Mouse (Mus musculus) lung, postnatal 10 days (tissue): ENCODE measurements at regions not wholly inside any gene's neighbourhood (a gene's known extent, or its start where the extent isn't known, plus 50 kb on each side); places are given as distances from the start of the nearest gene placed in this dataset.

Experiments
- DNase-seq: peaks from one replicate; pipeline ENCODE4 v3.0.0; 2021

DNA sequence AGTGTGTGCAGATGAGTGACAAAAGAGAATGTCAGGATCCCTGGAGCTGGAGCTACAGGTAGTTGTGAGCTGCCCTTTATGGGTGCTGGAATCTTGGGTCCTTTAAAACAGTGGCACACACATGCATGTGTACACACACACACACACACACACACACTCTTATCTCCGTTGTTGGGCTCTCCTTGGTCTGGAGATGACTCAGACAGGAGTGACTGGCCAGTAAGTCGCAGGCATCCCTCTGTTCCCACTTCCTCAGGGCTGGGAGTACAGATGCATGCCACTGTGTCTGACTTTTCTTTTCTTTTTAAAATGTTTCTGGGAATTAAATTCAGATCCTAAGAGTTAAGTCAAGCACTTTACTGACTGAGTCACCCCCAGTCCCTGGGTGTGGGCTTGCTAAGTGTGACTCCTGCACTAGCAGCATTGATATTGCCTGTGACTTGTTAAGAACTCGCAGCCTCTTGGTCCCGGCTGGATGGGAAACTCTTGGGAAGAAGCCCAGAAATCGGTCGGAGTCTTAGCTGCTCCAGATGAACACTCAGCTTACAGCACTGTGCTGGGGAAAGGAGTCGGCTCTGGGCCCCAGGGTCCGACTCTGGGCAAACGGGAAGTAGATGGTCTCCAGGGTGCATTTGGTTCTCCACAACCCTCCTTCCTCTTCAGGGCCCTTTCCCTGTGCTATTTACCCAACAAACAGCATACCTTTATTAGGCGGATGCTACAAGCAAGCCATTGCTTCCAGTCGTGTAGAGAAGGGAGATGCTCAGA, 233.0 kb upstream of the Cxcr4 start:
- DNase-seq = no peak

DNA sequence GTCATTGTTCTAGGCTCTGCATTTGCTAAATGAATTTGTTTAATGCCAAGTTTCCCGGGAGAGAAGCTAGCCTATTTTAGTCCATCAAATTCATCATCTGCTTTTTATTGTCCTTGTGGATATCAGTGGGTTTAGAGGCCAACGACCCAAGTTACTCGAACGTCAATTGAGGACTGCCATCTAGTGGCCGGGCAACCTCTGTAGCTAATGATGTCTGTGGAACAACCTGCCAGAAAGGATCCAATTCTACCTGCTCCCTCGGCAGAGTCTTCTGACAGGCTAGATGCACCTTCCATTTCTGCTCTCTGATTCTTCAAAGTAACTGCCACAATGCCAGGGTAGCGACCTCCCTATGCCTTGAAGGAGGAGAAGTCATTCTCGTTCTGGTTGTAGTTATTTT, 232.1 kb upstream of the Cxcr4 start:
- DNase-seq = peak; percentile 88

DNA sequence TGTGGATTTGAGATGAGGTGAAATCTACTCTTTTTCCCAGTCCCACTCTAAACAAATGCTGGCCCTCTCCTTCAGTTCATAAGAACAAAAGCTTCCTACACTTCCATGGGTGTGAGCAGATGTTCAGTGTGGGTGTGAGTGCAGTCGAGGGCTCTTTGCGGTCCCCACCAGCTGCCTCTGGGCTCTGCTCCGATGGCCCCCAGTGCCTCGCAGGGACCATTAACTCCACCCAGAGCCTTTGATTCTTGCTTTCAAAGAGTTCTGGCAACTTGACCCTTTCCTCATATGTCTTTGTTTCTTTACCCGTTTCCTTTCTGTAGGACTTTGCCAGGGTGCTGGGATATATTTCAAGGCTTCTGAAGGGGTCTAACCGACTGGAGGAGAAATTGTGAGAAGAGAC, 229.9 kb upstream of the Cxcr4 start:
- DNase-seq = peak; percentile 8

DNA sequence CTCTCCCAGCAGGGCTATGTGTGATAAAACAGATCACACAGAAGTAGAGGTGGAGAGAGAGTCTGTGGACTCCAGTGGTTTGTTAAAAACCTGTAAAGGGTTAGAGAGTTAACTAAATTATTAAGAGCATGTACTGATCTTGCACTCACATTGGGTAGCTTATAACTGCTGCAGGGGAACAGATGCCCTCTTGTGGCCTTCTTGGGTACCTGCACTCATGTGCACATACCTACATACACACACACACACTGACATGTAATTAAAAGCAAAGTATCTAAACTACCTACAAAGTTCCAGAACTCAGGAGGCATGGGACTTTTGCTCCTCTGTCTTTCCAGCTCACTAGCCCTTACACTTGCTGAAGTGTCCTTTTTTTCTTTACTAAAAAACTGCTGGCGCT, 228.4 kb upstream of the Cxcr4 start:
- DNase-seq = no peak

DNA sequence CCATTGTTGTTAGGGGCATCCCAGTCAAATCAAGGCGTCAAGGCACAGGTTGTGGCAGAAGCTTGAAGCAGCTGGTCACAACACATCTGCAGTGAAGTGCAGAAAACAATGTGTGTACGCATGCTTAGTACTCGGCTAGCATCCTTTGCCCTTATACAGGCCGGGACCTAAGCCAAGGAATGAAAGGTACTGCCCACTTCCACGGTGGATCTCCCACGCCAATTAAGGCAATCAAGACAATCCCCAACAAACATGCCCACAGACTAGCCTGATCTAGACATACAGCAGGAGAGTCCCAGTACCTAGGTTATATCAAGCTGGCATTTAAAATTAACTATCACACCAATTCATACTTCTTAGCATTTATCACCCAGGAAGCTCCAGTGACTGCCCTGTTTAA, 227.5 kb upstream of the Cxcr4 start:
- DNase-seq = no peak

DNA sequence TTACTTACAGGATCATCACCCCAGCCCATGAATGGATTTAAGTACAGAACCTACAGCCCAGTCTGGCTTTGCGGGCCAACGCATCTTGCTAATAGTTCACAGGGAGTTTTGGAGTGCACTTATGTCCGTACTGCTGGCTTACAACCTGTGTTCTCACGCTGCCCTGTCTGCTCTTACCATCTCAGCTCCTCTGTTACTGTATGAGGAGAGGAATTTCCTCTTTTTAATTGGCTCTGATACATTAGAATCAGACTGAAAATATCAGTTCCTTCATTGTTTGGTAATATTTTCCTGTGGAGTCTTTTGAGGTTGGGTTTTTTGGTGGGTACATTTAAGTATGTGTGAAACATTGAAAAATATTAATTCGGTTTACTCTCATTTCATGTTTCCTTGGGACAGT, 221.3 kb upstream of the Cxcr4 start:
- DNase-seq = no peak

DNA sequence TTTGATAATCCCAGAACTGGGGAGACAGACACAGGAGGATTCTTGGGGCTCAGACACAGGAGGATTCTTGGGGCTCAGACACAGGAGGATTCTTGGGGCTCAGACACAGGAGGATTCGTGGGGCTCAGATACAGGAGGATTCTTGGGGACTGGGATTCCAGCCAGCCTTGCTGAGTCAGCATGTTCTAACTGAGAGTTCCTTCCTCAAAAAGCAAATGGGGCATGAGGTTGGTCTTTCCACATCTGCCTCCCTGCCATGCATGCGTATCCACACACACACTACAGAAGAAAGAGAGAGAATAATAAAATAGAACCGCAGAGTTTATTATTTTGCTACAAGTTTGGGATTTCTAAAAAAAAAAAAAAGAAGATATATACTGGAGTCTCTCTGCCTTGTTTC, 218.8 kb upstream of the Cxcr4 start:
- DNase-seq = no peak

DNA sequence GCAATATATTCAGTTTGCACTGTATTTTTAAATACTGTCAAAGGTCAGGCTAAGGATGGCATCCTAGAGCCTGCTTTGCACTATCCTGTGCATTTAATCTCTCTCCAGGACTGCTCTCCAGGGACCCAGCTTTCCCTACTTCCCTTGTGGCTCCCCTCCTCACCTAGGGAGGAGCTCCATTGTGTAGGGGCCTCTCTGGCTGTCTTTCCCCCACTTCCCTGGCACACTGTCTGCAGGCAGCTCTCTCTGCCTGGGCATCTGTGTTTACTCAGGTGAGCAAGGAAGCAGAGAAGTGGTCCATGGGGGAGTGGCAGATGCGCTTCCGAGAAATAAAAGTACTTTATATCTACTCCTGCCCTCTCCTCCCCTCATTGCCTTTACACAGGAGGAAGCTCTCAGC, 218.0 kb upstream of the Cxcr4 start:
- no peak for DNase-seq

DNA sequence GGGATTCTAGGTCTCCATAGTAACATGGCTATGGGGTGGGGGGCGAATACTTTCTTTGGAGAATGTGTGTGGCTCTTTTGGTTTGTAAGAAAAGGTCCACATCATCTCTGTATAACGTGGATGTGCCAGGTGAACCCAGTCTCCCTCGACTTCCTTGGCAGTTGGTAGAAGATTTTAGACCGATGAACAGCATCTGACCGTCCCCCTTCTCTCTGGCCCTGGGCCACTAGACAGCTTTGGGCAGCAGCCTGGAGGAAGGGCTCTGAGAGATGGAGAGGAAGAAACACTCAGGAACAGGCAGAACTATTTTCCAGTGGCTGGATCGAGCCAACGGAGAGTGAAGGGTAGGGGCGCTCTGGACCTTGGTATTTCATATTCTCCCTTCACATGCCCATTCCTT, 217.5 kb upstream of the Cxcr4 start:
- DNase-seq = no peak

DNA sequence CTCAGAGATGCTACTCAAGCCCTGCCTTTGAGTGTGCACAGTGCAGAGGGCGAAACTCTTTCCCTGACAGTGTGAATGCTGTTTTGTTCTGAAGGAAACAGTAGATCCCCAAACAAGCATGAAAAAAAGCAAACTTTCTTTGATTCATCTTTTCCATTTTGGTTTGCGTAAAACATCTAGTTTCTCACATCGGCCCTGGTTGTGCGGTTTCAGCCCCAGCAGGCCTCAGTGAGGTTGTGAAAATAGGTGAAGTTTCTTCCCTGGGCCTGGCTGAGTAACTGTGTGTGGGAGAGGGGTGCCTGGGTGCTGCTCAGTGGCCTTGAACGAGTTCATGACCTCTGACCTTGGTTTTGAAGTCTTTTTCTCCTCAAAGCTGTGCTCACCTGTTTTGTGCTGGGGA, 216.5 kb upstream of the Cxcr4 start:
- DNase-seq = no peak

DNA sequence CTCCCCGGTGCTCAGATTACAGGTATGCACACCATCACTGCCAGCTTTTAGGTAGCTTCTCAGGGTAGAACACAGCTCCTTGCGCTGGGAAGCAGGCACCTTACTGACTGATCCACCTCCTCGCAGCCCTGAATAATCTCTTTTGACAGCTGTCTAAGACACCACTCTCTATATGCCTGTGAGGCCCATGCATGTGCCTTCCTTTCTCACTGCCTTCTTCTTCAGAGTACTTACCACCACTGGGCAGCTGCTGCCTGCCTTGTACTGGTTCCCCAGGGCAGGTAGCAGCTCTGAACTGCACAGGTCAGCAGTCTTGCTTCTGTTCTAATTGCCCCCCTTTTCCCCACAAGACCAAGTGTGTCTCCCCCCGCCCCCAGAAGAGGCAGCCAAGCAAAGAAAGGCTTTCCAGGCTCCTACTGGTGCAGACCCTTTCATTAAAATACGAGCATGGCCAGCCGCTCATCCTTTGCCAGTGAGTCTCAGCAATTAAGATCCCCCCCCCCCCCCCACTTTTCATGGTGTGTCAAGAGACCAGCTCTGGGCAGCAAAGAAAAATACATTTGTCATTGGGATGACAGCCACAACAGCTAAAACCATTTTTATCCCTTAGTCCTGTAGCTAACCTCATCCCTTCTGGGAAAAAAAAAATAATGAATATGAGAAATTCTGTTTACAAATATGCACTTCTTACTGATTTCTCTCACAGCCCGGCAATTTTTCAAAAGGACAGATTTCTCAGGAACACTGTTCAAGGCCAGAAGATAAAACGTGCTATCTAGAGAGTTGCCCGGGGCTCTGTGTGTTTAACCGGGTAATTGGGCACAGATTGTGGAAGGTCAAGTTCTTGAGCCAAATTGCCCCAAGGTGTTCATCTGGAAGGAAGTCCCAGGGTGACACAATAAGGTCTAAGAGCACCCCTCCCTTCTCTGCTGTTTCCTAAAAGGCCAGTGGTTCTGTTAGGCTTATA, 213.9 kb upstream of the Cxcr4 start:
- DNase-seq = no peak

DNA sequence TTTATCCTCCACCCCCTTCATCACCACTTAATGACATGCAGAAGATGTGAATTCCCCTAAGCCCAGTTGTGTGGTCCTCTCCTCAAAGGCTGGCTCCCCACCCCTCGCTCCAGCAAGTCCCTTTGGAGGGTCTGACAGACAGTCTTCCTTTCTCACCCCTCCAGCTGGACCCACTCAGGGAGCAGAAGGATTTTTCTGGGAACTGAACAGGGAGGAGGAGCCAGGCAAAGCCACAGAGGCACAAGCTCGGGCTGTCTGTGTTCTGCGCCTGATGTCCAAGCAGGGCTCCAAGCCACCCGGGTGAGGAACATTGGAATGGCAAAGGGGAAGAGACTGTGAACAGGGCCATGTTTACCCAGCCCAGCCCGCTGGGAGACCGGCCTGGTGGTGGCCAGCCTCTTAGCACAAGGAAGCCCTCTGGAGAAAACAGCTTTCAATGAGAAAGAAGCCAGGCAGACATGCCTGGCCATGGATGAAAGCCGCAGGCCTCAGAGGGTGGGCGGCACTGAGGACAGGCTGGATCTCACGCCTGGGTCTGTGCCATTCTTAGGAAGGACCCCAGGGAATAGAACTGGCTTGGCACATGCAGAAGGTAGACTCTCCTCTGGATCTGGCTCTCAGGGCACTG, 211.5 kb upstream of the Cxcr4 start:
- peak; percentile 73 for DNase-seq

DNA sequence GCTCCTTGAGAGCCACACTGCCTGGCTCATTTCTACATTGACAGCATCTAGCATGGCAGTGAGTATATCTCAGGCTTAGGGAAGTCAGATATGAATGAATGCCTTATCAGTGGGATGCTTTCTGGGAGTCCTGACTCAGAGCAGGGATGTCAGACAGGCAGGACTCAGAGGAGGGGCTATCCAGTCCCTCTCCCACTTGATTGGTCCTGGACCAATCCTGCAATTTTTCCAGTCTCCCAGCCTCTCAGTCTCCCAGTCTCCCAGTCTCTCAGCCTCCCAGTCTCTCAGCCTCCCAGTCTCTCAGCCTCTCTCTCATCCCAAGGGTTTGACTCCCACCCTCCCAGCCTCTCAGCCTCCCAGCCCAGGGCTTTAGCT, 211.0 kb upstream of the Cxcr4 start:
- no peak for DNase-seq

DNA sequence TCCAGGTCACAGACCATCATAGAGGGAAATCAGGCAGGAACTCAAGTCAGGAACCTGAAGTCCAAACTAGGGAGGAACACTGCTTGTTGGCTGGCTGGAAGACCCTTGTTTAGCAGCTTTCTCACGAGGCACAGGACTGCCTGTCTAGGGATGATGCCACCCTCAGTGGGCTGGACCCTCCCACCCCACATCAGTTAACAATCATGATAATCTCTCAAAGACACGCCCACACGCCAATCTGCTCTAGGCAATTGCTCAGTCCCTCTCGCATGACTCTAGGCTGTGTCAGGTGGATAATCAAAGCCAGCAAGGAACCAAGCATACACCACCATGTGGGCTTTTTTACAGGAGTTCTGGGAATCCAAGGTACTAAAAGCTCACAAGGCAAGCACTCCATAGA, 206.6 kb upstream of the Cxcr4 start:
- DNase-seq = no peak

DNA sequence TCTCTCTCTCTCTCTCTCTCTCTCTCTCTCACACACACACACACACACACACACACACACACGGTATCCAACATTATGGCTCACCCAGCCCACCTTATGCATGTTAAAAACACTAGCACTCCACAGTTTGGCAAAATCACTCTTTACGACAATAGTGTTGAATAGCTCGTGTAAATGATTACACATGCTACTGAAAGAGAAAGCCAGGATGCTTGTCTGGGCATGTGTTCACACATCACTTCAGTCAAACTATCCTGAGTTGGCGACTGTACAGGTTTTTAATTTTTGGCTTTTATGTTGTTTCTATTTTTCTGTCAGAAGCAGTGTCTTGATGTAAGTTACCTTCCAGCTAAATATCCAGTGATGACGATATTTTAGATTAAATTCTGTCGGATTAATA, 203.6 kb upstream of the Cxcr4 start:
- no peak for DNase-seq

DNA sequence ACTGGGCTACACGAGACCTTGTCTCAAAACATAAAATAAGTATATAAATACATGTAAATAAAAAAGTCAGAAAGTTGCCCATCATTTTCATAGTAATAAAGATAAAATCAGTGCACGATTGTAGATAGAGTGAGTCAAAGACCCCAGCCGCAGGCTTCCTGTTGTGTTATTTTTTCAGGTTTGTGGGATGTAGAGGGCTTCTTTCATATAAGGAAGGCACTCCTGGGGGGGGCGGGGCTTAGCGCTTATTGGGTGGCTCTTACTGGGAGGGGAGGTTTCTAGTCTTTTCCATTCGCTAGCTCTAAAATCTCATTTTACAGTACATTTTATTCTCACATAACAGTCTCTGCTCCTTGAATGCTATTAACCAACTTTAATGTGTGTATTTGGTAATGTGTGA, 198.8 kb upstream of the Cxcr4 start:
- no peak for DNase-seq

DNA sequence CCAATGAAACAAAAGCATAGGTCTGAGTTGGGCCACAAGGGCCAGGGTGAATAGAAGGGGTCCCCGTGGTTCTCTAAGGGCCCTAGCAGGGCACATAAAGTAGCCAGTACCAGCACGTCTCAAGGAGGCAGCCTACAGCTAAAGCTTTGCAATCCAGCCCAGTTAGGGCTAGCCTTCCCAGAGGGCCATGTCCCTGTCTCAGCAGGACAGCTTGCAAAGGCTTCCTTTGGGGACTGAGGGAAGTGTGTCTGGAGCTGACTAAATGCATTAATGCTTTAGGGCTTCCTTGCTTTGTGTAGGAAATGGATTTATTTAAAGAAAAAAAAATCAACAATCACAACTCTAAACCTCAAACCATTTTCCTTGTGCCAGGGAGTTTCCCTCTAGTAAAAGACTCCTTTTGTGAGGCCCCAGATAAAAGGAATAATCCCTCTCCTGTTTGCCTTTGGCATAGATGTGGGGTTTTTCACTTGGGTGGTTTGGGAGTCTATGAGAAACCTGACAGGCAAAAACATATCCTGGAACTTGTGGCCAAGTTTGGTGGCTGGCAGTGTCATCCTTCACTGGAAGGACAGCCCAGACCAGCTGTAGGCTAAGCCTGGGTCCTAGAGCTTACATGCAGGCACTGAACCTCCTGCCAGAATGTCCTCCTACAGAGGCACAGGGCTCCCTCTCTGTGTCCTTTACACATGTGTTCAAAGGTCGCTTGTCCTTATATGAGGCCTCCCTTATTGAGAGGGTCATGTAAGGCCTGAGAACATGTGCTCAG, 197.7 kb upstream of the Cxcr4 start:
- DNase-seq = no peak

DNA sequence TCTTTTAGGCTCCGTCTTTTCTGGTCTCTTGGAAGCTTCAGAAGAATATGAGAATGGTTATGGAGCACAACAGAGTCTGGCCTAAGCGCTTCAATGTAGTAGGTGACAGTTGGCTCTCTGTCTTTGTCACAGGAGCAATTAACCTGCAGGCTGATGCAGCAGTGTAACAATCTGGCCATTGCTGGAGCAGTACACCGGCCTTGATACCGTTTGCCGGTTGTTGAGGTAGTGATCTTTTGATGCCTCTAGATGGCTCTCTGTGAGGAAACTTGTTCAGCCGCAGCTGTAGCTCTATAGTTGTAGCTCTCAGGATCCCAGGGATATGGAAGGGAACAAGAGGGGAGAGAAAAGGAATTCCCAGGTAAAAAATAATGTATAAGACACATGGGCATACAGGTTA, 196.1 kb upstream of the Cxcr4 start:
- DNase-seq = no peak

DNA sequence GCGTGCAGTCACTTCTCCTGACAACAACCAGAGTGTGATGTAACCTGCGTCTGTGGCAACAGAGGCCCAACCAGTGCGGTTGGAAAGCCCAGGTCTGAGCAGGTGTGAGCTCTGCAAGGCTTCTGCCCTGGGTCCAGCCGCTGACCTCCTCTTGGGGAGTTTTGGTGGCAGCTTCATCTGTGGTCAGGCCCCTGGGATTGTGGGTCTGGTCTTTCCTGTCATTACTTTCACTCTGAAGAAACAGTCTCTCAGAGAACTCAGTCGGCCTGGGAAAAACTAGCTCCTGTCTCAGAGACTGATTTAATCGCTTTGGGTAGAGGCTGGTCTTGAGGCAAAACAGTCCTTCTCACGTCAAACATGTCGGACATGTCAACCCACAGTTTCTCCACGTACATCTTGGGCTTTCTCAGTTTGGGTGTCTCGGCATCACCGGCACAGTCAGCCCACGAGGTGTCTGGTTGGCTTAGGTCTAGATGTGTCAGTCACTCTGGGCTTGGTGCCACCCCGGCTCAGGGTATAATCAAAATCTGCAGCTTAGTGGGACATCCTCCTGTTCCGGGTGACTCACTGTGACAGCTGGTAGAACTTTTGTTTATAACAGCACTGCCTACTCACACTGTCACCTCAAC, 195.0 kb upstream of the Cxcr4 start:
- peak; percentile 45 for DNase-seq

DNA sequence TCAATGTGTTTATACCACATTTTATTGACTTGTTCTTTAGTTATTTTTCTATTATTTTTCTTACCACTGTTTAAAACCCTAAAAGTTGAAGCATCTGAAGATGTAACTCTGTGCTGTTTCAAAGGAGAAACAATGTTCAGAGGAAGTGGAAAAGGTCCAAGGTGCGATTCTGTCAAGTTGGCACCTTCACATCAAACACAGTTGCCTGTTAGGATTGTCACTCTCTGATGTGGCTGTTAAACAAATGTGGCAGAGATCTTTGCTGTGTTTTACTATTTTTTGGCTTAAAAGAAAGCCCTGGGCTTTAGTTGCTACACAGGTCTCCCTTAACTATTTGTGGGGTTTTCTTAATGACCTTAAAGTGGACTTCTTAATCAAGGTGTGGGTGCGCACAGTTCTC, 190.2 kb upstream of the Cxcr4 start:
- no peak for DNase-seq

DNA sequence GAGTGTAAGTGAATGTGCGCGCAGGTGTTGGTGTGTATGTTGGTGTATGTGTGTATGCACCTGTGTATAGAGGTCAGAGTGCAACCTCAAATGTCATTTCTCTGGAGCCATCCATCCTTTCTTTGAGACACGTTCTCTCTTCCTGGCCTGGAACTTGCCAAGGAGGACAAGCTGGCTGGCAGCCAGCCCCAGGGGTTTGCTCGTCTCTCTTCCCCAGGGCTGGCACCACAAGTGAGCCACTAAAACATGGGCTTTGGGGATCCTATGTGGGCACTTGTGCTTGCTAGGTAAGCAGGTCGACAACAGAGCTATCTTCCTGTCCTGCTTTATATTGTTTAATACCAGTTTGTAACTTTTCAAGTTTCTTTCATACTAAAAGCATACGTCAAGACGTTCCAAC, 189.8 kb upstream of the Cxcr4 start:
- DNase-seq = no peak

DNA sequence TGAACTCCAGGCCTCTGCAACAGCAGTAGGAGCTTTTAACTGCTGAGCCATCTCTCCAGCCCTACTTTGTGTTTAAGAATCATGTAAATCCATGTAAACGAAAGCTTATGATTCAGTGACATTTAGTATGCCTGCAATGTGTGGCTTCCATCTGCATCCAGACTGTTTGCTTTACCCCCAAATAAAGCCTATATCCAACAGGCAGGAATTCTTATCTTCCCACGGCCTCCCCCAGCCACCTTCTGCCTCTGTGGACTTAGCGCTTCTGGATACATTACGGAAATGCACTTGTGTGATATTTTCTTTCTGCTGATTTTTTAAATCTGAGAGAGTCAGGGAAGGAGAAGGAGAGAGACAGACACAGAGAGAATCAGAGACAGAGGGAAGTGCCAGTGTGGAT, 189.2 kb upstream of the Cxcr4 start:
- DNase-seq = no peak
